Mouse (Mus musculus) liver, adult 2 months (tissue): ENCODE data around the gene Gm5475. TPM values are rescaled to one million over a fixed set of nuclear protein-coding genes. Genes with fewer than 3 reads are reported as not detected.

Experiments used
- DNase-seq: peaks from one replicate; pipeline ENCODE4 v3.0.0-alpha.2; 2011; ENCODE audit warnings: low read depth, low spot score; ENCODE audit errors: extremely low read depth
- H3K27ac ChIP-seq: fragments of 200-500 bp; replicated peaks from 2 replicates; pipeline ENCODE4 v1.5.1; 2012; ENCODE audit warnings: low read depth, mild to moderate bottlenecking, control low read depth, inconsistent platforms, low read length; ENCODE audit not compliant: insufficient read depth
- H3K27me3 ChIP-seq: fragments of 200-500 bp; 2 replicates; pipeline ENCODE4 v1.6.1; 2012; ENCODE audit warnings: mild to moderate bottlenecking, moderate library complexity, low read length, inconsistent platforms; ENCODE audit not compliant: control insufficient read depth, insufficient read depth
- H3K36me3 ChIP-seq: fragments of 200-500 bp; 2 replicates; pipeline ENCODE4 v1.6.1; 2012; ENCODE audit warnings: low read length, inconsistent platforms; ENCODE audit not compliant: control insufficient read depth, insufficient read depth
- H3K4me1 ChIP-seq: fragments of 200-500 bp; 2 replicates; pipeline ENCODE4 v1.6.1; 2011; ENCODE audit warnings: low read length; ENCODE audit not compliant: control insufficient read depth, insufficient read depth
- H3K4me3 ChIP-seq: fragments of 200-500 bp; 2 replicates; pipeline ENCODE4 v1.5.1; 2011; ENCODE audit warnings: low read depth, mild to moderate bottlenecking, control low read depth, low read length, moderate library complexity; ENCODE audit not compliant: insufficient read depth
- H3K79me2 ChIP-seq: fragments of 200-500 bp; 2 replicates; pipeline ENCODE4 v1.6.1; 2012; ENCODE audit warnings: inconsistent platforms, mild to moderate bottlenecking, low read length, moderate library complexity; ENCODE audit not compliant: control insufficient read depth, insufficient read depth
- H3K9ac ChIP-seq: fragments of 200-500 bp; 2 replicates; pipeline ENCODE4 v1.6.1; 2012; ENCODE audit warnings: low read depth, mild to moderate bottlenecking, control low read depth, inconsistent platforms, low read length
- CTCF ChIP-seq: fragments of 200-500 bp; IDR thresholded peaks from 2 replicates; pipeline ENCODE4 v1.5.1; 2011; ENCODE audit warnings: low read depth, low read length, control low read depth
- POLR2A ChIP-seq: fragments of 200-500 bp; IDR thresholded peaks from 2 replicates; pipeline ENCODE4 v1.6.1; 2011; ENCODE audit warnings: low read length, control low read depth; ENCODE audit not compliant: insufficient read depth; ENCODE audit errors: extremely low read depth
- WGBS: fragments of 180-500 bp; shearing (Covaris S2); methylation state at CpG from one replicate; pipeline ENCODE4 v1.1.7; 2018; 5-methylcytosine and 5-hydroxymethylcytosine counted together
- polyA plus RNA-seq: library from polyadenylated mRNA; depleted of rRNA; stranded (reverse); fragments of >200 nt; gene quantifications from 2 replicates; pipeline ENCODE4 v1.2.3, GENCODE M21; 2012
- total RNA-seq: library from RNA; depleted of rRNA; stranded (reverse); fragments of >200 nt; gene quantifications from 2 replicates; pipeline ENCODE4 v1.2.3, GENCODE M21; 2014

Gene Gm5475
- total and polyA plus RNA-seq, 2 experiments: not detected

DNA sequence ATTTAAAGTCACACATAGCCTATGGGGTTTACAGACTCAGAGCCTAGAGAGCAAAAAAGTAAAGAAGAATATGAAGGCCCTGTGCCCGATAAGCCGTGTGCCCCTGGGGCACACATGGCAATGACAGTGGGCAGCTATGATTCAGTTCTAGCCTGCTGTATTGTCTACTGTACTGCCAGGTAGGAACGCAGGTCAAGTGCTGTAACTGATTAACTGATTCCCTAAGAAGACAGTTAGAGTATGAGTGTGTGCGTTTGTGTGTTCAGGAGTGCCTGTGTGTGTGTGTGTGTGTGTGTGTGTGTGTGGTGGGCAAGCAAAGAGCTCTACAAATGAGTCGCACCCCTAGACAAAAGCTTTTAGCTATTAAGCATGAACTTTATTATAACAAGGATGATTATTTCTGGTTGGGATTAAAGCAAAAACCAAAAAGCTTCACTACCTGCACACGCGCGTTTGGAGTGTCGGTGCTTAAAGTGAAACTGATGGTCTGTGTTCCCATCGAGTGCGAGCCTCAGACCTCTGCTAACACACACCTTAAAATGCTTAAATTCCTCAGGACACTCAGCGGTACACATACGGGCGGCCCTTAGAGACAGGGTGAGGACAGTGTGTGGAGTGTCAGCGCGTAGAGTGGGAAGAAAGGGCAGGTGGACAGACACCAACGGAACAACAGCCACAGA lies 34.3 kb upstream of the Gm5475 start:
- TF ChIP-seq CTCF: no peak
- no peak for TF ChIP-seq POLR2A
- Histone ChIP-seq H3K4me3 (peak overlapping the region; percentile 16; the same call in 1 of the 2 replicates), H3K4me1 (peaks cover 13% of the 10 kb centered on the region), H3K79me2 (no peaks in the 10 kb centered on the region), H3K9ac (peak overlapping the region; percentile 36), H3K27me3 (no peaks in the 10 kb centered on the region), H3K36me3 (no peaks in the 10 kb centered on the region), H3K27ac (peak overlapping the region; percentile 70)
- DNase-seq: peak; percentile 94
- WGBS: 40% methylated on average over 17 of the region's 17 CpGs

DNA sequence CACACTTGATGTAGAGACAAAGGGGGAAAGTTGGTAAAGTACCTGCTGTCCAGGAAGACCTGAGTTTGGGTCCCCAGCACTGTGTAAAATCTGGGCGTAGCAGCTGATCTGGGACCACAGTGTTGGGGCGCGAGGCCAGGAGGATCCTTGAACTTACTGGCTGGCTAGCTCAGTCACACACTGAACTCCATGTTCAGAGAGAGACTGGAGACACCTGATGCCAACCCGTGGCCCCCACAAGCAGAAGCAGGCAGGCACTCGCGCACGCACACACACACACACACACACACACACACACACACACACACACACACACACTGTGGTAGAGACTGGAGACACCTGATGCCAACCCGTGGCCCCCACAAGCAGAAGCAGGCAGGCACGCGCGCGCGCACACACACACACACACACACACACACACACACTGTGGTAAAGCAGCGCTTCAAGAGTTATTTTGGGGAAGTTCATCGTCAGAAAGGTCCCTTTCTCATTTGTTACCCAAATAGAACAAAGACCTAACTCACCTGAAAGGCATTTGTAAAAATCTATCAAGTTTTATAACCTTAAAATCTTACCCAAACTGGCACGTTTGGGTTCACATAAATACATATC lies 33.6 kb upstream of the Gm5475 start:
- no peak for TF ChIP-seq POLR2A
- TF ChIP-seq CTCF: no peak

DNA sequence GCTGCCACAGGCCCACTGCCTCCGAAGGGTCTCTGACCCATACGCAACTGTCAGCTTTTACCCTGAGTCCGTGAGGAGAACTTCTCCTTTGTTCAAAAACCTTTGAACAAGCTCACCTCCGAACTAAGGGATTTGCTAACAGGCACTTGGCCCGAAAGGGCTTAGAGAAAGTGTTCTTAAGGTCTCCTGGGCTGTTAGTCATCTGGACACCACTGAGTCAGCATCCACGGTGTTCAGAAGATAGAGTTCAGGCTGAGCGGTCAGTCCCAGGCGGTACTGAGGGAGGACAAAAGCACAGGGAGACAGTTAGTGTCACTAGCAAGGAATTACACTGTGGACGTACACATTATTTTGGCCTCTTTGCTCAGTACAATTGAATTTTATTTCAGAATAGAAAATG lies 33.1 kb upstream of the Gm5475 start:
- TF ChIP-seq POLR2A (no peak), CTCF (no peak)
- Histone ChIP-seq H3K36me3 (peaks cover 4% of the 10 kb centered on the region; the same call in 1 of the 2 replicates), H3K27me3 (no peaks in the 10 kb centered on the region), H3K9ac (no peak overlapping the region), H3K79me2 (no peaks in the 10 kb centered on the region), H3K27ac (no peak overlapping the region), H3K4me3 (no peak overlapping the region), H3K4me1 (peaks cover 4% of the 10 kb centered on the region; the same call in 1 of the 2 replicates)
- 78% methylated on average over 9 of the region's 9 CpGs for WGBS
- no peak for DNase-seq

More for the DNA sequence above, 33.6 kb upstream of the Gm5475 start:
- Histone ChIP-seq H3K4me3 (0 out of 2 replicates have a peak overlapping the region, but pooled peaks have one; percentile 16), H3K4me1 (peaks cover 8% of the 10 kb centered on the region; the same call in 1 of the 2 replicates), H3K36me3 (no peaks in the 10 kb centered on the region), H3K9ac (peak overlapping the region; percentile 36), H3K79me2 (no peaks in the 10 kb centered on the region), H3K27ac (peak overlapping the region; percentile 70), H3K27me3 (no peaks in the 10 kb centered on the region)
- peak; percentile 55 for DNase-seq
- 68% methylated on average over 16 of the region's 16 CpGs for WGBS

DNA sequence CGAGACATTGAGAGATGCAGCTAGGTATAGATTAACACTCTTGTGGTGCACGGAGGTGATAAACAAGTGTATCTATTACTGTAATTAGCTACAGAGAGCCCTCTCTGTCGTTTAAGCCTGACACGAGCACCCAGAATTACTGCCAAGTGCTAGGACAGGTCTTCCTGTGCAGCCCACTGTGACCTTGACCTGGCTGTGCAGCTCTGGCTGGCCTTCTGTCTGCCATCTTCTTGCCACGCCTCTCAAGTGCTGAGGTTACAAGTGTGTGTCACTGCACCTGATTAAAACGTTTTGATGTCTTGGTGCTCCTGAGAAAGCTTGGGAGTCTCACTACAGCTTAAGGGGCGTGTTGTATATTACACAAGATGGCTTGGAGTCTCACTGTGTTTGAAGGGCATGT lies 30.9 kb upstream of the Gm5475 start:
- no peak overlapping the region for H3K9ac ChIP-seq
- H3K79me2 ChIP-seq: no peaks in the 10 kb centered on the region
- H3K36me3 ChIP-seq: peaks cover 20% of the 10 kb centered on the region
- TF ChIP-seq POLR2A (no peak), CTCF (no peak)
- 54% methylated on average over 7 of the region's 7 CpGs for WGBS
- no peak overlapping the region for H3K27ac ChIP-seq
- H3K27me3 ChIP-seq: no peaks in the 10 kb centered on the region
- H3K4me1 ChIP-seq: 0 out of 2 replicates have a peak, but pooled peaks cover 3% of the 10 kb centered on the region
- no peak overlapping the region for H3K4me3 ChIP-seq
- DNase-seq: no peak

DNA sequence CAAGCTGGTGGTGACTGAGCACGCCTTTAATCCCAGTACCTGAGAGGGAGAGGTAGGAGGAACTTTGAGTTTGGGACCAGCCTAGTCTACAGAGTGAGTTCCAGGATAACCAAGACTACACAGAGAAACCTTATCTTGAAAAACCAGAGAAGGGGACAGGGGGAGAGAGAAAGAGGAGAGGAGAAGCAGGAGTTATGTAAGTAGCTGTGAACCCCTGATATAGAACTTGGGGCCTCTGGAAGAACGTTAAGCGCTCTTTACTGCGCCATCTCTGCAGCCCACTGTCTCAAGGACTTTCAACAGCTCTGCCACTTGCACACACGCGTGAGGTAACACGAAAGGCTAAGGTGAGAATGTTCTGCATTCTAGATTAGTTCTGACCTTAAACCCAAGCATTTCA lies 30.3 kb upstream of the Gm5475 start:
- Histone ChIP-seq H3K27ac (no peak overlapping the region), H3K36me3 (peaks cover 23% of the 10 kb centered on the region), H3K27me3 (no peaks in the 10 kb centered on the region), H3K79me2 (no peaks in the 10 kb centered on the region), H3K4me3 (no peak overlapping the region), H3K4me1 (0 out of 2 replicates have a peak, but pooled peaks cover 3% of the 10 kb centered on the region), H3K9ac (no peak overlapping the region)
- TF ChIP-seq CTCF (no peak), POLR2A (no peak)
- WGBS: 92% methylated on average over 7 of the region's 7 CpGs
- DNase-seq: no peak

DNA sequence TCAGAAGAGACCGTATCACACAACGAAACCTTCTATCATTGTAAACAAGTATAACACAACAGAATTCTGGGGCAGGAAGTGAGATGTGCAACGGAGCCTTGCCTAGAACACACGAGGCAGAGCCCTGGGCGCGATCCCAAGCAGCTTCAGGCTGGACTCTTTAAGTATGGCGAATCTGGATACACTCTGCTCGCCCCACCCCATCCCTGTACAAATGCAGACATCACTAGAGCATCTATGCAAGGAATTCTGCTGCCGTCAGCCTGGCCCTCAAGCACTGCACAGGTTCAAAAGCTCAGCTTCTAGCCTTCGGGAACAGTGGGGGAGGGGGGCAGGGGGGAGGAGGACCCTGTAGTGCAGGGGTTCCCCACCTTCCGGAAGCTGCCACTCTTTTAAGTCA lies 28.9 kb upstream of the Gm5475 start:
- H3K36me3 ChIP-seq: peaks cover 28% of the 10 kb centered on the region

More for the DNA sequence above, 28.9 kb upstream of the Gm5475 start:
- WGBS: 93% methylated on average over 11 of the region's 11 CpGs
- Histone ChIP-seq H3K4me3 (no peak overlapping the region), H3K4me1 (no peaks in the 10 kb centered on the region), H3K79me2 (no peaks in the 10 kb centered on the region), H3K27me3 (no peaks in the 10 kb centered on the region), H3K27ac (no peak overlapping the region), H3K9ac (no peak overlapping the region)
- no peak for TF ChIP-seq CTCF
- TF ChIP-seq POLR2A: no peak
- no peak for DNase-seq
